Mouse (Mus musculus) ES-E14 (cell line): Measurements from ENCODE around the gene Vsnl1.

Experiments
- CHD2 ChIP-seq: IDR thresholded peaks from 2 replicates; pipeline ENCODE4 v1.6.1; 2014; ENCODE audit warnings: mild to moderate bottlenecking, low read depth, low read length, inconsistent platforms
- HCFC1 ChIP-seq: IDR thresholded peaks from 2 replicates; pipeline ENCODE4 v1.6.1; 2012; ENCODE audit warnings: low read length, inconsistent platforms, borderline replicate concordance; ENCODE audit not compliant: insufficient read depth
- MAFK ChIP-seq: IDR thresholded peaks from 2 replicates; pipeline ENCODE4 v1.6.1; 2014; ENCODE audit warnings: mild to moderate bottlenecking, low read depth, low read length, inconsistent platforms; ENCODE audit not compliant: insufficient read depth
- ZC3H11A ChIP-seq: IDR thresholded peaks from 2 replicates; pipeline ENCODE4 v1.6.1; 2012; ENCODE audit warnings: low read depth, mild to moderate bottlenecking, inconsistent platforms, low read length, borderline replicate concordance
- ZNF384 ChIP-seq: IDR thresholded peaks from 2 replicates; pipeline ENCODE4 v1.6.1; 2012; ENCODE audit warnings: low read depth, low read length, inconsistent platforms

- TF ChIP-seq MAFK (no peak), ZC3H11A (no peak), HCFC1 (no peak), CHD2 (no peak), ZNF384 (no peak)
Measured at GRCm38 (mm10) chr12:11279886-11280285, 156.5 kb downstream of the Vsnl1 start.
